Mouse (Mus musculus): ENCODE data around the gene Slpi. TPM values are rescaled to one million over a fixed set of nuclear protein-coding genes. Genes with fewer than 3 reads are reported as not detected.

Gene Slpi
- polyA plus RNA-seq, 1 experiment from 2014 or later: not detected

DNA sequence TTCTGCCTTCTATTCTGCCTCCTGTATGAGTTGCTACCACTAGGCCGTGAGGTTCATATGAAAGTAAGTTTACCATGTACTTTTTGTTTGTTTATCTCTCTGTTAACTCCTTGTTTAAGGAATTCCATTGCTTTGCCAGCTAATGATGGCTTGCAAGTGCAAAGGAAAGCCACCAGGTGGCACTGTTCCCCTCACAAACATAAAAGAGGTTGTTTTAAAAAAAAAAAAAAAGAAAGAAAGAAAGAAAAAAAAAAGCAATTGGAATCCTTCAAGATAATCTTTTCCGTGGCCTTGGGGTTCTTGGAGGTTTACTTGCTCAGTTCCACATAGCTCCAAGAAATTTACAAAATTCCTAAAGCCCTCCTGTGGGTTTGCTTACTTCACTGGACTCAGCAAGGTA, 28.3 kb upstream of the Slpi start:
- no peak overlapping the region for H3K4me3 ChIP-seq
- WGBS: 3% methylated on average over 2 of the region's 2 CpGs
- ATAC-seq (replicated peaks): no peak

DNA sequence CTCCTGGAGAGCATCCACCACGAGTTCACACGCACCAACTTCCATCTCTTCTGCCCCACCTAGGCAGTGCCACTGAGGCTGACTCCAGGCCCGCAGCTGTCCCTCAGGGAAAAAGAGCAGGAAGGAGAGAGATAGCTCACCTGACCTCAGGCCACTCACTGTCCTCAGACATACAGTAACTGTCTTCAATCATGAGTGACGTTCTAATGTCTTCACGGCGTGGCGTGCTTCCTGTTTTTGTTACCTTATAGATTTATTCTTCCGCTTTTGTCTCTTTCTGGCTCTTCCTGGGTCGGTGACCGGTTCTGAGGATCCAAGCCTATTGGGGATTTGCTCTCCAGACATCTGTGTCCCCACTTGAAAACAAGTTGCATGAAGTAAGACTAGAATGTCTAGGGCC, 25.7 kb upstream of the Slpi start:
- 73% methylated on average over 10 of the region's 10 CpGs for WGBS

More for the DNA sequence above, 28.3 kb upstream of the Slpi start:
- no peak overlapping the region for H3K4me2 ChIP-seq
- H3K27ac ChIP-seq: no peak overlapping the region
- H3K4me1 ChIP-seq: no peaks in the 10 kb centered on the region
- no peaks in the 10 kb centered on the region for H3K9me3 ChIP-seq
- no peak overlapping the region for H3K9ac ChIP-seq
- H3K27me3 ChIP-seq (replicated peaks): peaks cover 3% of the 10 kb centered on the region; the same call in 1 of the 2 replicates
- H3K36me3 ChIP-seq (replicated peaks): no peaks in the 10 kb centered on the region

DNA sequence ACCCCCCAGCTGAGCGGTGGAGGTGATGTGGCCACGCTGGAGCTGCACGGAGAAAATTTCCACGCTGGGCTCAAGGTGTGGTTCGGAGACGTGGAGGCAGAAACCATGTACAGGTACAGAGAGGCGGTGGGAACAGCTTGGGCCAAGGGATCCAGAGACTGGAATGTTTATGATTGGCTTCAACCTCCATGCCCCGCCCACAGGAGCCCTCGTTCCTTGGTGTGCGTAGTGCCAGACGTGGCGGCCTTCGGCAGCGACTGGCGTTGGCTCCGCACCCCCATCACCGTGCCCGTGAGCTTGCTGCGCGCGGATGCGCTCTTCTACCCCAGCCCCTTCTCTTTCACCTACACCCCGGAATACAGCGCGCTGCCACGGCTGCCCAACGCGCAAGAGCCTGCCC, 25.3 kb upstream of the Slpi start:
- H3K27ac ChIP-seq: no peak overlapping the region
- no peak for ATAC-seq (replicated peaks)
- H3K36me3 ChIP-seq (replicated peaks): no peaks in the 10 kb centered on the region
- H3K4me1 ChIP-seq: no peaks in the 10 kb centered on the region
- H3K4me3 ChIP-seq: peak overlapping the region; percentile 6
- H3K9ac ChIP-seq: no peak overlapping the region
- H3K4me2 ChIP-seq: peak overlapping the region; percentile 43
- 24% methylated on average over 28 of the region's 28 CpGs for WGBS
- H3K9me3 ChIP-seq: no peaks in the 10 kb centered on the region
- peaks cover 17% of the 10 kb centered on the region for H3K27me3 ChIP-seq (replicated peaks)

More for the DNA sequence above, 25.7 kb upstream of the Slpi start:
- Histone ChIP-seq H3K4me1 (no peaks in the 10 kb centered on the region), H3K27me3 (replicated peaks) (peaks cover 13% of the 10 kb centered on the region), H3K9ac (no peak overlapping the region), H3K9me3 (no peaks in the 10 kb centered on the region), H3K4me3 (peak overlapping the region; percentile 6; the same call in 1 of the 2 replicates), H3K4me2 (peak overlapping the region; percentile 43), H3K36me3 (replicated peaks) (no peaks in the 10 kb centered on the region), H3K27ac (no peak overlapping the region)
- no peak for ATAC-seq (replicated peaks)

DNA sequence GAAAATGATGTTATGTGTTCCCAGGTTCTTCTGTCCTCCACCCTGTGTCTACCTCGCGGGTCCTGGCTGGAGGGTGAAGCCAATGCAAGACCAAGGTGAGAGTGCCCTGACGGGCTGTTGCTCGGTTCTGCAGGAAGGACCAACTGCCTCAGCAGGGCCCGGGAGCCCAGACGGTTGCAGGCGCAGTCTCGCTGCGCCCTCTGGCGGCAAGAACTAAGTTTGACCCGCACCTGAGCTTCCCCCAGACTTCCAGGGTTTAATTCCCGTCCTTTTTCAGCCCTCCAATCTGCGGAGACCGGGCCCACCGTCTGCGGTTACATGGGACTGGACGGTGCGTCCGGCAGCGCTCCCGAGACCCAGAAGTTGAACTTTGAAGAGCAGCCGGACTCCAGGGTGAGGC, 18.8 kb upstream of the Slpi start:
- Histone ChIP-seq H3K4me2 (no peak overlapping the region), H3K4me3 (no peak overlapping the region), H3K36me3 (replicated peaks) (no peaks in the 10 kb centered on the region), H3K9ac (no peak overlapping the region), H3K4me1 (peaks cover 12% of the 10 kb centered on the region; the same call in 1 of the 2 replicates), H3K27ac (no peak overlapping the region), H3K27me3 (replicated peaks) (peaks cover 77% of the 10 kb centered on the region), H3K9me3 (no peaks in the 10 kb centered on the region)
- ATAC-seq (replicated peaks): no peak
- 3% methylated on average over 22 of the region's 22 CpGs for WGBS

DNA sequence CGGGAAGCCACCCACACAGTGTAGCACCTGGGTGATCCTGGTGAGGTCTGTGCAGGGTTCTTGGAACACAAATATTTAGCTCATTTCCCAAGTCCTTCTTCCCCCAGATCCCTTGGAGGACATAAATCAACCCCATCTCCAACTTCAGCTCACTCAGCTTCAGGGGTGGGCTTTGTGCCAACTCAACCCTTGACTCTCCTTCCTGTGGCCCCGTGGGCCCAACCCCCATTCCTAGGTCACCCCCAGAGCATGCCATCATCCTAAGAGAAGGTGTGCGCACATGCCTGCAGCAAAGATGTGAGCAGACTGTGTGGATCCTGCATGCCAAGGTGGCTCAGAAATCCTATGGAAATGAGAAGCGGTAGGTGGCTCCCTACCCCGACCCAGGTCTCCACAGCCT, 16.6 kb upstream of the Slpi start:
- H3K27ac ChIP-seq: no peak overlapping the region
- H3K4me3 ChIP-seq: no peak overlapping the region
- H3K36me3 ChIP-seq (replicated peaks): no peaks in the 10 kb centered on the region
- 43% methylated on average over 5 of the region's 5 CpGs for WGBS
- H3K9ac ChIP-seq: no peak overlapping the region
- H3K9me3 ChIP-seq: no peaks in the 10 kb centered on the region
- peaks cover 16% of the 10 kb centered on the region; the same call in 1 of the 2 replicates for H3K4me1 ChIP-seq
- peaks cover 97% of the 10 kb centered on the region for H3K27me3 ChIP-seq (replicated peaks)
- ATAC-seq (replicated peaks): no peak
- H3K4me2 ChIP-seq: no peak overlapping the region

DNA sequence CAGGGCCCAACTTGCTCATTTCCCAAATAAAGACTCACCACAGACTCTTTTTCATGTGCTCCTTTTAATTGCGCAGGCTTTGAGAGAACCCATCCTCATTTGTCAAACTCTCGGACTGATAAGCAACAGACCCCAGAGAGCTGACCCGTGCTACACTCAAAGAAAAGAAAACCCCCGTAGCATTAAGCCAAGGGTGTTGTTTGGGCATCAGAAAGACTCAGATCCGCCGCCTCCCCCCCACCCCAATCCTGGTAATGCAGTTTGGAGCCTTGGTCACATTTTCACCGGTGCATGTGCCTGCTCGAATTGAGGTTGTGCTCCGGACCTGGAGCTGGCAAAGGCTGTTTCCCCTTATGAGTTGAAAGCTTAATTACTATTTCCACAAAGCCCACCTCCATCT, 16.2 kb upstream of the Slpi start, which contains the start of gene Matn4:
TSS of gene Matn4 (minus strand) at position 101 of the 400 bp plus-strand sequence.
- Histone ChIP-seq H3K27me3 (replicated peaks) (peaks cover 97% of the 10 kb centered on the region), H3K27ac (no peak within 1 kb of the TSS), H3K4me1 (peaks cover 19% of the 10 kb centered on the region; the same call in 1 of the 2 replicates), H3K4me2 (peak within 1 kb of the TSS; percentile 51), H3K9me3 (no peaks in the 10 kb centered on the region), H3K36me3 (replicated peaks) (no peaks in the 10 kb centered on the region), H3K9ac (peak within 1 kb of the TSS; percentile 24; the same call in 1 of the 2 replicates), H3K4me3 (peak within 1 kb of the TSS; percentile 28)
- no peak for ATAC-seq (replicated peaks)
- 8% methylated on average over 9 of the region's 9 CpGs for WGBS

DNA sequence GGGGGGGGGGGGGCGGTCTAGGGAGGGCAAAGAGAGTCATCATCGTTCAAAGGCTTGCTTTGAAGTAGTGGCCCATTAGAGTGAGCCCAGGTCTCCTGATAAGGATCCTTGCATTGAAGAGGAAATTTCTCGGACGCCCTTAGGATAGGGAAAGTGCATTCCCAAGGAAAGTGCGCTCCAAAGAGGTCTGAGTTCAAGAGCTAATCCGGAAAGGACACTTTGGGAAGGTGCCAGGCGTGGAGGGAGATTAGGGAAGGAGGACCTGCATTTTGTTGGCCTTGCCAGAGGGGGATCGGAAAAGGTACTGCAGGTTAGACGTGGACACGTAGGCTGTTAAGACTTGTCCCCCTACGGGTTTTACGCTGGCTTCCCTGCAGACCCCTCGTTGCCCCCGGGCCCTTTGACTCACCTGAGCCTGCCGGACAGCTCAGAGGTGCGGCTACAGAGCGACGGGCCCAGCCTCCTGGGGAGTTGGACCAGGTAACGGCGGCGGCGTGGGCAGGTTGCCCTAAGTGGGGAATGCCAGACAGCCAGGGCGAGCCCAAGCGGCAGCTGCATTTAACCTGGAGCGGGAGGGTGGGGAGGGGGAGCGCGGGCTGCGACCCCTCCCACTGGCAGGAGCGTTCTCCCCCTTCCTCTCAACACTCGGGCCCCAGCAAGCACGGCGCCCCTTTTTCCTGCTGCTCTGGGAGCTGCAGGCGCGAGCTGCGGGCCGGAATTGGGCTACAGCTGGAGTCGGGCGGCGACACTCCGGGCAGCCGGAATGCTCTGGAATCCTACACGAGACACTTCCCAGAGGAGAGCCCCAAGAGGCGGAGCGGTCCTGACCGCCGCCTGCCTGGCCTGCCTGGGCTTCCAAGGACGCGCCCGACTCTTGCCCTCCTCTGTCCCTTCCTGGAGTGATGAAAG, 15.4 kb upstream of the Slpi start:
- Histone ChIP-seq H3K4me2 (peak overlapping the region; percentile 51), H3K4me3 (peak overlapping the region; percentile 28), H3K9me3 (no peaks in the 10 kb centered on the region), H3K27ac (no peak overlapping the region), H3K36me3 (replicated peaks) (no peaks in the 10 kb centered on the region), H3K27me3 (replicated peaks) (peaks cover 97% of the 10 kb centered on the region), H3K4me1 (peaks cover 19% of the 10 kb centered on the region; the same call in 1 of the 2 replicates), H3K9ac (peak overlapping the region; percentile 24; the same call in 1 of the 2 replicates)
- WGBS: 1% methylated on average over 46 of the region's 49 CpGs
- ATAC-seq (replicated peaks): no peak

DNA sequence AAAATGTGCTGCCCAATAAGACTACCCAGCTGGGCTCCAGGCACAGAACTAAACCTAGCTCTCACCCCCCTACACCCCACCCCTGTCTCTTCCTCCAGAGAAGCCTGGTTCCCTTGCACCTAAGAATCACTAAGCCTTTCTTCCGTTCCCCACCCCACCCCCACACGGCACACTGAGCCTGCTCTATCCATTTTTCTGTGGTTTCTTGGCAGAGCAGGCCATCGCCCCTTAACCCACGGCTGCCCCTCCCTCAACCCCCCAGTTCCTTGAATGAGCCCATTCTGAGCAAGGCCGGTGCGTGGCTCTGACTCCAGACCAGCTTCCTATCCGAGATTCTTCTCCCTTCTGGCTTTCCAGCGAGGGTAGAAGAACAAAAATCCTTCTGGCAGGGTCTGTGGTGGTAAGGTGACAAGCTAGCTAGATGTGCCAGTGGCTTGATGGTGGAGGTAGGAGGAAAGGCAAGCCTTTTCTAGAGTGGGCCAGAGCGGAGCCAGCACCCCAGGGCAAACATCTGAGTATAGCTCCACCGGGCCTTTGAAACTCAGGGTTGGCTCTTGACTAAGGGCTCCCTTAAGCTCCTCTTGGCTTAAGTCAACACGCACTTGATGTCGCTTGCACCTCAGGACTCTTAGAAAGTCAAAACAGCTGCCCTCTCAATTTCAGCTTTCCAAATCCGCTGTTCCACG, 14.6 kb upstream of the Slpi start:
- H3K4me2 ChIP-seq: no peak overlapping the region
- H3K9me3 ChIP-seq: no peaks in the 10 kb centered on the region
- no peaks in the 10 kb centered on the region for H3K36me3 ChIP-seq (replicated peaks)
- no peak overlapping the region for H3K27ac ChIP-seq
- H3K4me3 ChIP-seq: no peak overlapping the region
- WGBS: 9% methylated on average over 14 of the region's 14 CpGs
- H3K9ac ChIP-seq: no peak overlapping the region
- peaks cover 97% of the 10 kb centered on the region for H3K27me3 ChIP-seq (replicated peaks)
- H3K4me1 ChIP-seq: peaks cover 19% of the 10 kb centered on the region; the same call in 1 of the 2 replicates
- ATAC-seq (replicated peaks): no peak

DNA sequence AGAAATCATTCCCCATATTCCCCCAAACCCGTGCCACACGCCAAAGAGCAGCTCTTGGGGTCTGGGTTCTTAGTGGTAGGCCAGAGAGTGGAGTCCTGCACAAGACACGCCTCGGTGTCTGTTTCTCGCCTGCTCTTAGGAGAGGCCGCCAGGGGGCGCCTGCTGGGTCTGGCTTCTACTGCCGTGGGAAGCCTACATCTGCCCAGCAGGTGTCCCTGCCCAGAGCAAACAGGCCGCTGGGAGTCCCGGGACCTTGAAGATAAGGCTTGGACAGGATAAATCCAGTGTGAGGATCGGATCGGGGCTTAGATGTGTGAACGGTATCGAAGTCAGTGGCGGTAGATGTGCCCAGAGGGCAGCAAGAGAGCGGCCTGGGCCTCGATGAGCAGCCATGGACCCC, 14.0 kb upstream of the Slpi start, which contains the start of gene Rbpjl:
TSS of gene Rbpjl (plus strand) at position 236 of the 400 bp plus-strand sequence.
- no peaks in the 10 kb centered on the region for H3K36me3 ChIP-seq (replicated peaks)
- no peak within 1 kb of the TSS for H3K9ac ChIP-seq
- H3K27ac ChIP-seq: no peak within 1 kb of the TSS
- WGBS: 3% methylated on average over 17 of the region's 17 CpGs
- ATAC-seq (replicated peaks): no peak
- H3K4me3 ChIP-seq: no peak within 1 kb of the TSS
- no peaks in the 10 kb centered on the region for H3K9me3 ChIP-seq
- H3K4me2 ChIP-seq: no peak within 1 kb of the TSS; the same call in 1 of the 2 replicates
- peaks cover 90% of the 10 kb centered on the region for H3K27me3 ChIP-seq (replicated peaks)
- peaks cover 19% of the 10 kb centered on the region; the same call in 1 of the 2 replicates for H3K4me1 ChIP-seq

DNA sequence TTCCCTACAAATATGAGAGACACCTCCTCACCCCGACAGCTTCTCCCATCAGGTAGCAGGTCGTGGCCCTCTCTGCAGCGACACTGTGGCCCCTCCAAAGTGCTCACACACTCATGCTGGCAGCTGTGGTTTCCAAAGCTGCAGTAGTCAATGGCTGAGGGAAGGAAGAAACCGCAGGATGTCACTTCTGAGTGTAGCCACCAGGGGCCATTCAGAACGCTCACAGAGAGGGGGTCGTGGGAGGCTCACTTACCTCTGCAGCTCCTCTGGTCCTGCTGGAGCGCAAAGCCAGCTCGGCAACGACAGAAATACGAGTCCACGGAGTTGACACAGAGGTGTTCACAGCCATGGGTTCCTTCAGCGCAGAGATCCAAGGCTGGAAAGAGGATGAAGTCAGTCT, 8.0 kb upstream of the Slpi start:
- ATAC-seq (replicated peaks): no peak

DNA sequence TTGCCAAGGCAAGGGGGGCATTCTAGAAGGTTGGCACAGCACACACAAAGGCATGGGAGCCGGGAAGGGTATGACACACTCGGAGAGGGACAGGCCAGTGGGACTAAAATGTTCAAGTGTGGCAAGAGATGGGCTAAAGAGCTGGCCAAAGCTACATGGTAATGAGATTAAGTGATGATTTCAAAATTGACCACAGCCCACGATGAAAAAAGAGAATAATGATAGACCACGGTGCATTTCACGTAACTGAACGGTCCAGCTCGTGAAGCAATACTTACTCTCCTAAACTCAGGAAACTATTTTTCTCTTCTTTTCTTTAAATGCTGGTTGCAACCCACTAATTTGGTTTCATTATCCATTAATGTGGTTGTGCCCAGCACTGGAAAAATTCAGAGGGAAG, 7.2 kb upstream of the Slpi start:
- WGBS: 94% methylated on average over 7 of the region's 7 CpGs
- Histone ChIP-seq H3K9me3 (no peaks in the 10 kb centered on the region), H3K4me2 (no peak overlapping the region), H3K27me3 (replicated peaks) (peaks cover 24% of the 10 kb centered on the region), H3K4me1 (peaks cover 6% of the 10 kb centered on the region; the same call in 1 of the 2 replicates), H3K4me3 (no peak overlapping the region), H3K27ac (no peak overlapping the region), H3K9ac (no peak overlapping the region), H3K36me3 (replicated peaks) (no peaks in the 10 kb centered on the region)
- no peak for ATAC-seq (replicated peaks)

More for the DNA sequence above, 8.0 kb upstream of the Slpi start:
- Histone ChIP-seq H3K4me1 (peaks cover 6% of the 10 kb centered on the region; the same call in 1 of the 2 replicates), H3K4me2 (no peak overlapping the region), H3K4me3 (no peak overlapping the region), H3K36me3 (replicated peaks) (no peaks in the 10 kb centered on the region), H3K27me3 (replicated peaks) (peaks cover 33% of the 10 kb centered on the region), H3K9me3 (no peaks in the 10 kb centered on the region), H3K9ac (no peak overlapping the region), H3K27ac (no peak overlapping the region)
- WGBS: 77% methylated on average over 12 of the region's 12 CpGs

DNA sequence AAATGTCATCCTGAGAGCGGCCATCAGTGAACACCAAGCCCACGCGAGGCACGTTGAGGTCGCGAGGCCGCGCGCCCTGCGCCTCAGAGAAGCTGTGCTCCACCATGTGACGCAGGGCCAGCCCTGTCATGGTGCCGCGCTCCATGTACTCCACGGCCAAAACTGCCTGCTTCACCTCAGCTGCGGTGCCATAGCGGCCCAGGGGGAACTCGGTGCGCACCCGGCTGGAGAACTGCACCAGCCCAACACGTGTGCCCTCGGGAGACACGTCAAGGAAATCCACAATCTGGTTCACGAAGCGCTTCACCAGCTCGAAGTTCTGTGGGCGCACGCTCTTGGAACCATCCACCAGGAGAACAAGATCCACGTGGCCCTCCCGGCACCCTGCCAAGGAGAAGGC, 4.2 kb upstream of the Slpi start:
- Histone ChIP-seq H3K36me3 (replicated peaks) (no peaks in the 10 kb centered on the region), H3K27ac (no peak overlapping the region), H3K27me3 (replicated peaks) (peaks cover 8% of the 10 kb centered on the region), H3K4me3 (no peak overlapping the region), H3K9me3 (no peaks in the 10 kb centered on the region), H3K4me1 (peaks cover 8% of the 10 kb centered on the region), H3K4me2 (no peak overlapping the region), H3K9ac (no peak overlapping the region)
- ATAC-seq (replicated peaks): no peak
- 81% methylated on average over 29 of the region's 29 CpGs for WGBS
